Mouse (Mus musculus) gastrocnemius, postnatal 14 days (tissue): Measurements from ENCODE around the gene Serinc5. TPM values are rescaled to one million over a fixed set of nuclear protein-coding genes. Genes with fewer than 3 reads are reported as not detected.

ENCODE experiments used
- DNase-seq: peaks from one replicate; pipeline ENCODE4 v3.0.0; 2021; ENCODE audit warnings: mixed read lengths
- intact Hi-C: fragments of 180-260 bp; cut with DNase I; formaldehyde crosslinking; loops from one replicate; pipeline ENCODE4 v1.15.1; 2025; ENCODE audit warnings: low total_unique reads
- total RNA-seq, 2 experiments: library from RNA; stranded (reverse); gene quantifications; 2 replicates each; pipeline ENCODE4 v1.2.3; 2021

Serinc5 gene
- total RNA-seq, 2 experiments from 2014 or later = 11.7 to 15.2 TPM

DNA sequence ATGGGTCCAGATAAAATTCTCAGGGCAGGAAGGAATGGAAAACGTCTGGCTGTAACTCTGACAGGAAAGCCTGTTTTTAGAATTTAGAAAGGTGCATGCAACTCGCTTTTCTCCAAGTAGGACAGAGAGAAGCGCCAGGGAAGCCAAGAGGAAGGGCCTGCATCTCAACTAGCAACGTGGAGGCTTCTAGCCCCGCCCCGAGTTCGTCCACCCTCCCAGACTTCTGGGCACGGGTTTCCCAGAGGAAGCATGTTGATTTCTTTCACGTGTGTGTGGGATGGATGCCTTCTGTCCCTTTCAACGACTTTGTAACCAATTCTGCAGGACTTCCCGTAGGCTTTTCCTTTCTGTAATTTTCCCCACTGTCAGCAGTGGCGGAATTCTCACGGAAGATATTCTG is 118.9 kb downstream of the Serinc5 start:
- intact Hi-C loops = no loop called here
- peak; percentile 70 for DNase-seq

DNA sequence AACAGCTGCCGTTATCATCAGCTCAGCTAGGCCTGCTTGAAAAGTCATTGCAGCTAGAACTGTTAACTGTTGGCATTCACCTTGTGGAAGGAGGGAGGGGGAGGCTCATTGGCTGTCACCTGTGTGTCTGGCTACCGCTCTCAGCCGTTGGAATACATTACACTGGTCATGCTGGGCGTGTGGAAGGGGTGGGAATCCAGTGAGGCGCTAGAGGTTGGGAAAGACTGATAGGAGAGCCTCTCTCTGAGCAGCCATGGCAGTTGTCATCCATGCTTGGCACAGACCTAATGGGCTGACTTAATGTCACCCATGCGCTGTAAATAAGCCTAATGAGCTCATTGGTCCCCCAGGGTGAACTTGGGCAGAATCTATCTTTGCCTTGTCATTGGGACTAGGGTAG is 120.9 kb downstream of the Serinc5 start:
- intact Hi-C loops = no loop called here

DNA sequence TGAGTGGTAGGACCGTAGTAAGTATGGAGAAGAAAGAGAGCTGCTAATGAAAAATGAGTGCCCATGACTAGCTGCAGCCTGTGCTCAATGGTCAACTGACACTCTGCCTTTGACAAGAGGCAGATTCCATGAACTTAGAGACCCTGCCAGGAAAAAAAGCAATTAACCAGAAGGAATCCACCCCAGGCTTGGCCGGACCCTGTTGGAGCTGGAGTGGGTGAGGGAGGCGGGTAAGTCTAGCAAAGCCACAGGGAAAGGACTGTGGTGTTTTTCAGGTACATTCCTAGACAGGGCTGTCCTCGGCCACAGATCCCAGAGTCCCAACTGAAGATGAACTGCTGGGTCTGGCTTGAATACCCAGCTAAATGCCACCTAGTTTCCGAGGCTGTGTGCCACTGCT is 121.9 kb downstream of the Serinc5 start:
- intact Hi-C loops = no loop called here
- no peak for DNase-seq

More for the DNA sequence above, 120.9 kb downstream of the Serinc5 start:
- DNase-seq = peak; percentile 39

DNA sequence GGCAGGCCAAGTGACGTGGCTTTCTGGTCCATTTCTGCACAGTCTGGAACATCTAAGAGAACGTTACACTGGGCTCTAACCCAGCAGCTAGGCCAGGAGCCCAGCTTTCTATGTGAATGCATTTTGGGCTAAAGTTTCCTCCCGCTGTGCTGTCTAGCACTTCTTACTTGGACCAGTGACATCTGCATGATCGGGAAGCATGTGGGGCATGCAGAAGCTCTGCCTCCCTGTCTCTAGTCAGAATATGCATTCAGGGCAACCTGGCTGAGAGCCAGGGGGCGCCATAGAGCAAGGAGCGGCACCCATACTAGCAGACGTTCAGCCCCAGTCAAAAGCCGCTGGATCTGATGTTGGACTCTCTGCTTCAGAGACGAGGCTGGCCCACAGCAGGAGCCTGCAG is 122.4 kb downstream of the Serinc5 start:
- DNase-seq = peak; percentile 45
- intact Hi-C loops = no loop called here

DNA sequence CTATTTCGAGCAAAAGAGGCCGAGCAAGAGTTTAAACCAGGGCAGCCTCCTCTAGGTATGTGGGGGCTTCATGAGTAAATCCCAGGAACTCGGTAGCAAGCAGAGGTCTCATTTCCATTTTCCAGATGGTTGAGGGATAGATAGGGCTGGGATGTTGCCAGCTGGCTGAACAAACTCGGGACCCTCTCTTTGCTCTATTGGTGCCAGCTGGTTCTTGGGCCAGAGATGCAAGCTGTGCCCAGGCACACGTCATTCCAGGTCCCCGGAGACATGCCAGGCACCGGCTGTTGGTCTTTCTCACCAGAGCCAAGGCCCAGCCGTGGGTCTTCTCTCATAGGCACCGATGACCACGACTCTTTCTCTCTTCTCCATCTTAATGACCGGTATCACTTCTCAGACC is 122.8 kb downstream of the Serinc5 start:
- intact Hi-C loops = no loop called here
- DNase-seq = peak; percentile 48

DNA sequence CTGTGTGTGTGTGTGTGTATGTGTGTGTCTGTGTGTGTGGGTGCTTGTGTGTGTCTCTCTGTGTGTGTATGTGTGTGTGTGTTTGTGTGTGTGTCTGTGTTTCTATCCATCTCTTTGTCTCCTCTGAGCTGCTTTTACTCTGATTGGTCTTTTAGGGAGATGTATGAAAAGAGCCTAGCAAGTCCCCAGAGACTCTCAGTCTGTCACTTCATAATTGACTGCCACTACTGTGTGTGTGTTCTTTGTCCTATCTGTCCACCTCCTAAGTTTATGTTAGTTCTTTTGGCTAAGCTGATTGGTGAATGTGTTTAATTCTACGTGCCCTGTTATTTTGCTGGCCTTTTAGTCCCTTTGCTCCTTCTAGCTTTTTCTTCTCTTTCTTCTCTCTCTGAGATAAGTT is 124.8 kb downstream of the Serinc5 start:
- intact Hi-C loops = no loop called here
- no peak for DNase-seq

DNA sequence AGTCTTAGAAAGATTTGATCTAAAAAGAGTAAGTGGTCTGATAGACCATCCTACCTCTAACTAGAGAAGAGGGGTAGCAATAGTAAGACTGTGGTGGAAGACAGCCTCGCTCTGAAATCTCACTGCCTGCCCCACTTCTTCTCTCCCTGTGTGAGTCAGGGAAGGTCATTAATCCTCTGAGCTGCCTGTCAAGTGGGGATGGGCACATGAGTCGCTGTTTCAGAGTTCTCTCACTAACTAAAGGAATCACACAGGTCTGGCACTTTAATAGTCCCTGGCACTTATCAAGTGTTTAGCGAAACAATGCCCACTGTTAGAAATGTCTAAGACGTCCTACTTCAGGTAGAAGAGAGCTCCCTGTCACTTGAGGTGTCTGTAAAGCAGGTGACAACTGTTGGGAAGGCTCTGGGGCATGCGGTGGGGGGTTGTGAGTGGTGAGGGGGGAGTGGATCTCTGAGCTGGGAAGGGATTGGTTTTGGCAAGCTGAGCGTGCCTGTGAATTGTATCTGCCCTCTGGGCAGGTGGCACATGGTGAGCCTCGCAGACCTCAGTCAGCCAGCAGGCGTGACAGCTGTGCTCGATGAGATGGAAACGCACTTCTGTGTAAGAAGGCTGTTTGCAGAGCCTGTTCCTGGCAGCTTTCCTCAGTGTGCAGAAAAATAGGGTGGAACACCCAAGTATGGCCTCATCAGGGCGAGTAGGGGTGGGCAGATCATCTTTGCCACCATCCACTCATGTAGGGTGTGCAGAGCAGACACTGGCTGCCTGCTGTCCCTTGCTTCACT is 125.8 kb downstream of the Serinc5 start:
- DNase-seq = no peak
- intact Hi-C loops = no loop called here

DNA sequence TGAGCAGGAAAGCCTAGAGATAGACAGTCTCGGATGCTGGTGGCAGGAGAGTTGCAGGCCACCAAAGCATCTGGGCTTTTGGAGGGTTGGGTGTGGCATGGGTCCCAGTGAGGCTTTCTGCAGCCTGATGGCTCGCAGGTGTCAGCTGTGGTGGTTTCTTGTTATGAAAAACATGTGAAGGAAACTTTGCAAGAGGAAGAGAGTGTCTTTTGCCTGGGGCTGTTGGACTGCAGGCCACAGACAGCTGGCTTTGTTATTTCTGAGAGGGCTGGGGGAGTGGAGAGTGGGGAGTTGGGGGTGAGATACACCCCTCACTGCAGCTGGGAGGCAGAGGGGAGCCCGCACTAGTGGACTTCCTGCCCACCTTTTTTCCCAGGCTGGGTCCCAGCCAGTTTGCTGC is 127.9 kb downstream of the Serinc5 start:
- no peak for DNase-seq
- intact Hi-C loops = no loop called here

DNA sequence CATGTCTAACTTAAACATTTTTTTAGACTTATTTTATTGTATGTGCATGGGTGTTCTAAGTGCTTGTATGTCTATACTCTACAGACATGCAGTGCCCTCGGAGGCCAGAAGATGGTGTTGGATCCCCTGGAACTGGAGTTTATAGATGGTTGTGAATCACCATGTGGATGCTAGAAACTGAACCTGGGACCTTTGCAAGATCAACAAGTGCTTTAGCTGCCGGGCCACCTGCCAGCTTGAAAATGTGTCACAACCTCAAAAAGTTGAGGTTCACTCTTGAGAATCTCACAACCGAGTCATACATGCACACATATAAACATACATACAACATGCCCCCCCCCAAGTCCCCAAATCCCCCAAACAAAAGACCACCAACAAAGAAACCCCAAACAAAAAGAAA is 129.0 kb downstream of the Serinc5 start:
- no peak for DNase-seq
- intact Hi-C loops = loop anchor here (2.0 kb wide), 1 partner anchor 159 kb away; no protein-coding TSS in a partner anchor

DNA sequence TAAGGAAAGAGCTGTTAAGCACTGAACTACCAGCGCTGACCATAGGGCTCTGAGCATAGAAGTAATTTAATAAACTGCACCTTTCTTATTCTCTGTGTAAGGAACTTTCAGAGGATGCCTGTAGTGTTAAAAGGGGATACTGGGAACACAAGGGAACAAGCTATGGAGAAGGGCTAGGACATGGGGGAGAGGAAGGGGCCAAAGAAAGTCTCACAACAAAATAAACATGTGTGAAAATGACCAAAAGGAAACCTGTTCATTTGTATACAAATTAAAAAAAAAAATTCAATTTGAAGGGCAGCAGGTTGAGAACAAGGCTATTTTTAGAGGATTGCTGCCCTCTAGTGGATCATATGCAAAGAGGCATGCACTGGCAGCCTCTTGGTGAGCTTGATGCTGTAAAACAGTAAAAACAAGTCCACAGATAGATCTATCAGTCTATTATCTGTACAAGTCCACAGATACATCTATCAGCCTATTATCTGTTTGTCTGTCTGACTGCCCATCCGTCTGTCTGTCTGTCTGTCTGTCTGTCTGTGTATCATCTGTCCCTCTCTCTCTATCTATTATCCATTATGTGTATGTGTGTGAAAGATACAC is 129.9 kb downstream of the Serinc5 start:
- no peak for DNase-seq

DNA sequence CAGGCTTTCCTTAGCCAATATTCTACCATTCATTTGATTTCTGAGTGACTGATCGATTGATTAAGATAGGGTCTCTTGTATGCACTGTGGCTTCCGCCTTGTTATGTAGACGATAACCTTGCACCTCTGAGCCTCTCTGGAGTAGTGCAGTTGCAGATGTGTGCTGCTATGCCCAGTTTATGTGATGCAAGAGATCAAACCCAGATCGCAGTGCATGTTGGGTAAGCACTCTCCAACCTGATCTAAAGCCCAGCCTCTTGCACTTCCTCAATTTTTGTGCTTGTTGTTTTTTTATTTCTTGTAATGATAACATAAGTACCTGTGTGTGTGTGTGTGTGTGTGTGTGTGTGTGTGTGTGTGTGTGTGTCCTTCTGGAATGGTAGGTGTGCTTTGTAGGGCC is 132.0 kb downstream of the Serinc5 start:
- no peak for DNase-seq
- intact Hi-C loops = no loop called here

More for the DNA sequence above, 129.9 kb downstream of the Serinc5 start:
- intact Hi-C loops = loop anchor here (2.0 kb wide), 1 partner anchor 160 kb away; no protein-coding TSS in a partner anchor

DNA sequence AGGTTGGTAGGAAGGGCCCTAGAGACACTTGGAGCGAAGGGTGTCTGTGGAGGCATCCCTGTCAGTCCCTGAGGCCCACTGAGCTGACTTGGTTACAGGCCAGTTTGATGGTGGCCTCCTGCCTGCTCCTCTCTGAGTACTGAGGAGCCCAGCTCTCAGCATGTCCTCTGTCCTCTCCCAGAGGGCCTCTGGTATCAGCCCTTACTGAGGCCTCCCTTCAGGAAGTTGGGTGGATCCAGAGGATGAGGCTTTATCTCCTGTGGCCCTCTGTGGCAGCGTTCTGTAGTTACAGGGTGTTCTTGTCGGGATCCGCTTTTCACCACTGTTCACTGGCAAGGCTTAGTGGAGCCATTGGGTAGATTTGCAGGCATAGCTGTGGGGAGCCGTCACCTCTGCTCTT is 132.4 kb downstream of the Serinc5 start:
- intact Hi-C loops = no loop called here
- DNase-seq = no peak

DNA sequence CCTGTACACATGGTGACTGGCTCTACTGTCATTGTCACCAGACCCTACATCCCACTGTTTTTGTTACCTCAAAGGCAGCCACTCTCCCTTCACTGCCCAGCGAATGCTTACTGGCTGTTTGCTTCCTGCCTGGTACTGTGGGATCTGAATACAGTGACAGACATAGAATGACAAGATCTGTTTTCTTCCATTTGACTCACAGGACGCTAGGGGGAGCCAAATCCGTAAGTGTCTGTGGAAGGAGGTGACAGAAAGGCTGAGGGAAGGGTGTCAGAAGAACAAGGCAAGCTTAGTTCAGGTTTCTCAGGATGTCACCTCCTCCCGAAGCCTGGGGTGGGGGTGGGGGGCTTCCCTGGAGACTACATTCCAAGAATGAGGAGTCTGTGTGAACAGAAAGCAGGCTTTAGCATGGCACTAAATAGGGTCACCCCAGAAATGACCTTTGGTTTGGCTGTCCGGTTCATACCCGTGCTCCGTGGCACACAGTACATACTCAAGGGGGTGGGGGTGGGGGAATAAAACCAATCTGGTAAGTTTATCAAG is 140.2 kb downstream of the Serinc5 start:
- intact Hi-C loops = loop anchor here (5.0 to 10.0 kb wide), 3 partner anchors 111 to 324 kb away; no protein-coding TSS in a partner anchor
- DNase-seq = peak; percentile 68

DNA sequence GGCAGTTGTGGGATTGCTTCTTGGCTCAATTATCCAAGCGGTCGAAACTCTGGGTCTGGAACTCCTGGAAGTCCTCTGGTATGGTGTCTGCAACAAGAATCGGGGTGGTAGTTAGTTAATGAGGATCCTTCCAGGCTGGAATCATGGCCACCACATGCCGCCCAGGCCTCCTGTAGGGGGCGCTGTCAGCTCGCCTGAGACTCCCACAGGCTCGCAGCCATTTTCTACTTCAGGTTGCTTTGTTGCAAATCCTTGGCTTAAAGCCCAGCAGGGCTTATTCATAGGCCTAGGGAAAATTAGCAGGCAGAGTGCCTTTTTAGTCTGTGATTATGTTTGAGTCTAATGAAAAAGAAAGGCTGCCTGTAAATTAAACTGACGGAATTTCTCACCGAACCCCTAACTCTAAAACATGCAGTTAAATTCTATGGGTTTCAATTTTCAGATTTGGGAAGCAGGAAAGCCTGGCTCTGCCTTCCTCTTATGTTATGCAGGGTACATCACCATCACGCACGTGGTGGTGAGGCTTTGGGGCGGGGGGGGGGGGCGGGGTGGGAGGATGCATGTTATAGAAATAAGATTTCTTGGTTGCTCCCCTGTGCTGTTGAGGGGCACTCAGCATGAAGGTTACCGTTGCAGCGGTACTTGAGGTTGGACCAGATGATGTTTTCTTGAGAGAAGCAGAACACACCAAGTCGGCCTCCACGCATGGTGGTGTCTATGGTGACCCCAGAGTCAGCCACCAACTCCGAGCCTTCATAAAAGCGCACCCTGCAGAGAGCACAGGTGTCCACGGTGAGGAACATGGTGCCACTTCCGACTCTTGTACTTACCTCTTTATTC is 141.1 kb downstream of the Serinc5 start:
- peak; percentile 89 for DNase-seq
- intact Hi-C loops = loop anchor here (5.0 to 10.0 kb wide), 3 partner anchors 110 to 323 kb away; no protein-coding TSS in a partner anchor

DNA sequence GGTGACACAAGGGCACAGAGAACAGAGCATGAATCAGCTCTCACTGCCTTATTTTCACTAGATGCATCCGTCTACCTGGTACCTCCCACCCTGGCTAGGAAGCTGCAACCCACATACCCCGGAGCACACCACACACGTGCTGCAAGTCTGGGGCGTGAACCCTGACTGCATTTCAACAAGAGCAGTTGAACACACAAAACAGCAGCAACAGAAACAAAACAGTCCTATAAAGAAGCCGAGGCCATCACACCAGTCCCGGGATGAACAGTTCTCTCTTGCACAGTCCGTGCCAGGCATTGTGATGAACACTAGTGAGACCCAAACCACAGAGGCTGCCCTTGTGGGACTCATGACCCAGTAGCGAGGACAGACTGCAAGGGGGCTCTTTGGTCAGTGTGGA is 142.8 kb downstream of the Serinc5 start:
- intact Hi-C loops = loop anchor here (5.0 to 10.0 kb wide), 3 partner anchors 109 to 321 kb away; no protein-coding TSS in a partner anchor
- no peak for DNase-seq

DNA sequence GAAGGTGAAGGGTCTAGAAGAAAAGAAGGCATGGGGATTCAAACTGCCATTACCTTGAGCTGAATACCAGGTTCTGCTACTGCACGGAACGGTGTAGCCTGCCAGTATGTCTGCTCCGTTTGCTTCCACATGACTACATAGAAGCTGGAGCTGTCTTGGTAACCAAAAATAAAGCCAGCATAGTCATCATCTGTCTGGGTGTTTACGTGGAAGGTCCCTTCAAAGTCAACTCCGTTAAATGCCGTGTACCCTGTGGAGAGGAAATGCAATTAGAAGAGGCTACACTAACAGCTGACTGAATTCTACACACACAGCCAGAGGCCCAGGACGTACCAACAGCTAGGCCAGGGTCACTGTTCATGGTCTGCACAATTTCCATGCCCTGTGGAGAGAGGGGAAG is 144.1 kb downstream of the Serinc5 start:
- intact Hi-C loops = loop anchor here (5.0 to 10.0 kb wide), 3 partner anchors 230 to 482 kb away; no protein-coding TSS in a partner anchor
- DNase-seq = no peak

DNA sequence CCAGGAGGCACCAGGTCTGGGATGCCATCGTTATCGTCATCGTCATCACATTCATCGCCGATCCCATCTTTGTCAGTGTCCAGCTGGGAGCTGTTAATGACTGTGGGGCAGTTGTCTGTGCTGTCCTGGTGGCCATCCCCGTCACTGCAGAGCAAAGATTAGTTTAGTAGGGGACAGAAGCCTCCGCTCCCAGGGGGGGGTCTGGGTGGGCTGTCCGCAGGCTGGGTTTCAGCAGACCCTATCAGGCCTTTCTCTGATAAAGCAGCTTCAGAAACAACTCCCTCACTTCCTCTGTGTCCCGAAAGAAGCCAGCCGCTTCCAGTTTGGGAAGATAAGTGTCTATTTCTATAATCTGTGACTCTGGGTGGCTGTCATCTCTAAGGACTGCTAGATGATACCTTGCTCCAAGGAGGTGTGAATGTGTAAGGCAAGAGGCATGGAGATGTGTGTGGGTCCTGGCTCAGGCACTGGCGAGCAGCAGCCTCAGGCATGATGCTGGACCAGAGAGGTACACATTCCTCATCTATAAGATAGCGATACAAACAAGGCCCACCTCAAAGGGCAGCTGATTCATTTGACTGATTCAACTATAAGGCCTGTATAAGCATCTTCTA is 147.2 kb downstream of the Serinc5 start:
- intact Hi-C loops = loop anchor here (5.0 to 10.0 kb wide), 3 partner anchors 227 to 479 kb away; no protein-coding TSS in a partner anchor
- DNase-seq = no peak

DNA sequence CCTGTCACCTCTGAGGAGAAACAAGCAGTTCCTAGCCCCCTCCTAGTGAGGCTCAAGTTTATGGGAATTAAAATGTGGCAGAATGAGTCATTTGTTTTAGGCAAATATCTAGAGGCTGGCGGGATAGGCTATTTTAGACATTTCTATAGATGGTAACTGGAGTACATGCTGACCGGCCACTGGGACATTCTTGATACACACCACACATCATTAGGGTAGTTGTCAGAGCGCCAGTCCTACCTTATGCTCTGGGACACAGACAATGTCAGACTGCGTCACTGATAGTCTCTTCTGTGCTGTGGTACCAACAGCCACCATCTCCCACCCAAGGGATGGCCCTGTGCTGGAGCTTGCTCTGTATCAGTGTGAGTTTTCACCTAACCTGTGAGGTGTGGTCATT is 148.2 kb downstream of the Serinc5 start:
- DNase-seq = no peak
- intact Hi-C loops = loop anchor here (5.0 to 10.0 kb wide), 3 partner anchors 226 to 478 kb away; no protein-coding TSS in a partner anchor

DNA sequence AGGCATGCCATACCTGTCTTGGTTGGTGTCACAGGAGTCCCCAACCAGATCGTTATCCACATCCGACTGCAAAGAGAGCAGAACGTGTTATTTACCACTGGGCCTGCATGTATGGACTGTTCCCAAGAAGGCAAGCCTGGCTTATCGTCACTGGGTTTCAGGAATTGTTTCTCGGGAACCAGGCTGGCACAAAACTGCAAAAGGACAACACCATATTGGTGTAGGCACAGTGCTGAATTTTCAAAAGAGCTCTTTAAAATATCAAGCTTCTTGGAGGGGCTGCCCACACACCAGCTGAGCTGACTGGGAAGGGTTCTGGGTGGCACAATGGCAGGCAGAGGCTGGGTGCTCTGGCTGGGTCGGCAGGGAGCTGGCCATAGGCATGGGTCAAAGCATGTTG is 149.6 kb downstream of the Serinc5 start:
- intact Hi-C loops = no loop called here
- no peak for DNase-seq
